Mouse (Mus musculus) urinary bladder, postnatal 10 days (tissue): ENCODE results near the gene Tubg2.

ENCODE experiments used
- DNase-seq: peaks from one replicate; pipeline ENCODE4 v3.0.0; 2022; ENCODE audit warnings: low spot score

Gene Tubg2

GRCm38 (mm10) chr11:101164677-101165580 is 9.2 kb downstream of the Tubg2 start:
- DNase-seq: no peak

GRCm38 (mm10) chr11:101166357-101166756 is 10.7 kb downstream of the Tubg2 start:
- no peak for DNase-seq

GRCm38 (mm10) chr11:101167211-101167962 is 11.7 kb downstream of the Tubg2 start:
- DNase-seq: no peak

- no peak for DNase-seq
Observed at GRCm38 (mm10) chr11:101167963-101168300, 12.2 kb downstream of the Tubg2 start.

GRCm38 (mm10) chr11:101168301-101168980 is 12.7 kb downstream of the Tubg2 start:
- no peak for DNase-seq

GRCm38 (mm10) chr11:101169301-101170107 is 13.8 kb downstream of the Tubg2 start:
- DNase-seq: no peak

GRCm38 (mm10) chr11:101170354-101170810 is 14.7 kb downstream of the Tubg2 start, which contains the start of gene Cntnap1:
Cntnap1 (plus strand) TSS chr11:101170523.
- DNase-seq: peak; percentile 52

- peak; percentile 86 for DNase-seq
Observed at GRCm38 (mm10) chr11:101170811-101171610, 15.3 kb downstream of the Tubg2 start, which contains the start of gene Plekhh3. Plekhh3 (minus strand) TSS chr11:101171351.

- DNase-seq: no peak
Observed at GRCm38 (mm10) chr11:101171721-101172433, 16.2 kb downstream of the Tubg2 start.

- no peak for DNase-seq
Observed at GRCm38 (mm10) chr11:101172434-101172815, 16.7 kb downstream of the Tubg2 start.

GRCm38 (mm10) chr11:101173112-101173511 is 17.4 kb downstream of the Tubg2 start:
- DNase-seq: no peak

GRCm38 (mm10) chr11:101173631-101174388 is 18.1 kb downstream of the Tubg2 start:
- no peak for DNase-seq

- DNase-seq: no peak
Observed at GRCm38 (mm10) chr11:101174389-101174745, 18.7 kb downstream of the Tubg2 start.

- no peak for DNase-seq
Observed at GRCm38 (mm10) chr11:101174851-101175628, 19.3 kb downstream of the Tubg2 start, which contains the start of gene Ccr10. Ccr10 (minus strand) TSS chr11:101175443.

GRCm38 (mm10) chr11:101175636-101176116 is 20.0 kb downstream of the Tubg2 start:
- no peak for DNase-seq

- DNase-seq: no peak
Observed at GRCm38 (mm10) chr11:101176117-101176691, 20.5 kb downstream of the Tubg2 start.

- no peak for DNase-seq
Observed at GRCm38 (mm10) chr11:101176933-101177773, 21.4 kb downstream of the Tubg2 start.
